Mouse (Mus musculus) CH12.LX (cell line): ENCODE measurements at regions not wholly inside any gene's neighbourhood (a gene's known extent, or its start where the extent isn't known, plus 50 kb on each side); places are given as distances from the start of the nearest gene placed in this dataset.

ENCODE experiments used
- DNase-seq: peaks from one replicate; pipeline ENCODE4 v3.0.0-alpha.2; 2013; ENCODE audit errors: extremely low read depth
- H3K27ac ChIP-seq: 2 replicates; pipeline ENCODE4 v1.5.1; 2012; ENCODE audit warnings: low read depth, mild to moderate bottlenecking, control low read depth, moderate library complexity; ENCODE audit not compliant: insufficient read depth
- H3K27me3 ChIP-seq: replicated peaks from 2 replicates; pipeline ENCODE3; 2012; ENCODE audit warnings: inconsistent platforms
- H3K36me3 ChIP-seq, 2 experiments: replicated peaks in 1 of 2; 2 replicates each; pipeline versions ENCODE3 to v1.6.1; 2012; ENCODE audit warnings: inconsistent platforms in 1 of 2, low read length in 1 of 2, mild to moderate bottlenecking in 1 of 2, mixed read lengths in 1 of 2, moderate library complexity in 1 of 2; ENCODE audit not compliant: control insufficient read depth in 1 of 2, insufficient read depth in 1 of 2
- H3K4me1 ChIP-seq, 2 experiments: 2 replicates each; pipeline ENCODE4 v1.6.1; 2012; ENCODE audit warnings: inconsistent platforms in 1 of 2, moderate library complexity in 1 of 2; ENCODE audit not compliant: insufficient read depth in 2 of 2, control insufficient read depth in 1 of 2
- H3K4me2 ChIP-seq: 2 replicates; pipeline ENCODE4 v1.6.1; 2012; ENCODE audit warnings: low read depth, mild to moderate bottlenecking, control low read depth; ENCODE audit not compliant: poor library complexity, insufficient read depth, severe bottlenecking
- H3K4me3 ChIP-seq, 3 experiments: fragments of 150-350 bp in 1 of 3; sonication (generic) in 1 of 3; replicated peaks in 1 of 3; 2 replicates each; pipeline versions ENCODE3 to v1.5.1; 2011 to 2012; ENCODE audit warnings: low read depth in 2 of 3, low read length in 2 of 3, mild to moderate bottlenecking in 2 of 3, moderate library complexity in 2 of 3, control low read depth in 1 of 3, improper control_type of control experiment in 1 of 3, inconsistent platforms in 1 of 3, mixed read lengths in 1 of 3; ENCODE audit not compliant: poor library complexity in 1 of 3
- H3K79me2 ChIP-seq: replicated peaks from 2 replicates; pipeline ENCODE4 v1.6.1; 2012; ENCODE audit warnings: mild to moderate bottlenecking, moderate library complexity; ENCODE audit not compliant: control insufficient read depth, poor library complexity, insufficient read depth, severe bottlenecking; ENCODE audit errors: extremely low read depth
- H3K9ac ChIP-seq: 2 replicates; pipeline ENCODE4 v1.6.1; 2012; ENCODE audit warnings: low read depth, mild to moderate bottlenecking, control low read depth, moderate library complexity; ENCODE audit not compliant: insufficient read depth
- H3K9me3 ChIP-seq: replicated peaks from 2 replicates; pipeline ENCODE3; 2012; ENCODE audit warnings: low read length, inconsistent platforms, mixed read lengths
- BHLHE40 ChIP-seq: IDR thresholded peaks from 2 replicates; pipeline ENCODE4 v1.6.1; 2011; ENCODE audit warnings: mild to moderate bottlenecking, low read depth, low read length, improper control_type of control experiment
- CTCF ChIP-seq, 2 experiments: IDR thresholded peaks in 1 of 2; conservative IDR thresholded peaks in 1 of 2; 2 replicates each; pipeline ENCODE4 v1.5.1; 2011 to 2012; ENCODE audit warnings: low read depth in 2 of 2, low read length in 2 of 2, improper control_type of control experiment in 1 of 2, inconsistent platforms in 1 of 2, mild to moderate bottlenecking in 1 of 2, moderate library complexity in 1 of 2
- E2F4 ChIP-seq: IDR thresholded peaks from 2 replicates; pipeline ENCODE4 v1.6.1; 2011; ENCODE audit warnings: low read depth, low read length, improper control_type of control experiment; ENCODE audit not compliant: insufficient replicate concordance
- ELF1 ChIP-seq: IDR thresholded peaks from 2 replicates; pipeline ENCODE4 v1.6.1; 2014; ENCODE audit warnings: low read depth, mild to moderate bottlenecking, inconsistent platforms, low read length, improper control_type of control experiment
- EP300 ChIP-seq: IDR thresholded peaks from 2 replicates; pipeline ENCODE4 v1.6.1; 2011; ENCODE audit warnings: low read length, improper control_type of control experiment
- GABPA ChIP-seq: IDR thresholded peaks from 2 replicates; pipeline ENCODE4 v1.6.1; 2012; ENCODE audit warnings: low read depth, low read length, improper control_type of control experiment, inconsistent platforms; ENCODE audit not compliant: insufficient replicate concordance
- IRF4 ChIP-seq: IDR thresholded peaks from 2 replicates; pipeline ENCODE4 v1.6.1; 2014; ENCODE audit warnings: low read depth, mild to moderate bottlenecking, inconsistent platforms, low read length, improper control_type of control experiment
- JUN ChIP-seq: IDR thresholded peaks from 2 replicates; pipeline ENCODE4 v1.6.1; 2011; ENCODE audit warnings: low read depth, mild to moderate bottlenecking, low read length, improper control_type of control experiment, moderate library complexity; ENCODE audit not compliant: insufficient read depth
- MAFK ChIP-seq: IDR thresholded peaks from 2 replicates; pipeline ENCODE4 v1.6.1; 2011; ENCODE audit warnings: low read length, improper control_type of control experiment; ENCODE audit not compliant: insufficient replicate concordance
- MAZ ChIP-seq: IDR thresholded peaks from 2 replicates; pipeline ENCODE4 v1.6.1; 2012; ENCODE audit warnings: low read depth, mild to moderate bottlenecking, inconsistent platforms, low read length, improper control_type of control experiment, moderate library complexity
- MXI1 ChIP-seq: IDR thresholded peaks from 2 replicates; pipeline ENCODE4 v1.6.1; 2011; ENCODE audit warnings: mild to moderate bottlenecking, low read depth, low read length, improper control_type of control experiment
- MYC ChIP-seq: IDR thresholded peaks from 2 replicates; pipeline ENCODE4 v1.6.1; 2011; ENCODE audit warnings: low read depth, mild to moderate bottlenecking, improper control_type of control experiment, low read length
- PAX5 ChIP-seq: IDR thresholded peaks from 2 replicates; pipeline ENCODE4 v1.6.1; 2012; ENCODE audit warnings: low read length, inconsistent platforms, mixed read lengths
- RAD21 ChIP-seq: IDR thresholded peaks from 2 replicates; pipeline ENCODE4 v1.6.1; 2011; ENCODE audit warnings: low read depth, mild to moderate bottlenecking, low read length, improper control_type of control experiment, moderate library complexity
- TBP ChIP-seq: conservative IDR thresholded peaks from 2 replicates; pipeline ENCODE4 v1.6.1; 2011; ENCODE audit warnings: low read depth, low read length, improper control_type of control experiment
- UBTF ChIP-seq: IDR thresholded peaks from 2 replicates; pipeline ENCODE4 v1.6.1; 2012; ENCODE audit warnings: low read depth, mild to moderate bottlenecking, inconsistent platforms, low read length, improper control_type of control experiment, moderate library complexity
- ZC3H11A ChIP-seq: IDR thresholded peaks from 2 replicates; pipeline ENCODE4 v1.6.1; 2012; ENCODE audit warnings: low read depth, mild to moderate bottlenecking, inconsistent platforms, low read length, improper control_type of control experiment
- ZKSCAN1 ChIP-seq: IDR thresholded peaks from 2 replicates; pipeline ENCODE4 v1.6.1; 2012; ENCODE audit warnings: low read depth, inconsistent platforms, low read length, improper control_type of control experiment, borderline replicate concordance
- ZMIZ1 ChIP-seq: IDR thresholded peaks from 2 replicates; pipeline ENCODE4 v1.6.1; 2012; ENCODE audit warnings: low read depth, mild to moderate bottlenecking, inconsistent platforms, low read length, improper control_type of control experiment
- dilution Hi-C: fragments of 300-500 bp; cut with MboI; formaldehyde crosslinking; loops from 2 replicates; pipeline ENCODE4 v1.14.3; 2020; ENCODE audit warnings: low sequenced_read_pairs; ENCODE audit not compliant: extremely low pct_unique_long_range_greater_than_20kb, extremely low pct_ligation_motif_present
- in situ Hi-C: fragments of 300-500 bp; cut with MboI; formaldehyde crosslinking; loops from 3 replicates; pipeline ENCODE4 v1.14.3; 2019; ENCODE audit warnings: low sequenced_read_pairs, low pct_ligation_motif_present, low pct_unique_long_range_greater_than_20kb, mixed read lengths

- in situ Hi-C loops (no loop called here), dilution Hi-C loops (no loop called here)
- Histone ChIP-seq H3K4me2 (no peak overlapping the region; the same call in 1 of the 2 replicates), H3K36me3 (no peaks in the 10 kb centered on the region), H3K4me1 (peaks cover 0 to 3% of the 10 kb centered on the region in 2 experiments; a peak in 2 of 4 replicates), H3K27ac (no peak overlapping the region), H3K27me3 (no peaks in the 10 kb centered on the region), H3K79me2 (no peaks in the 10 kb centered on the region), H3K9ac (no peak overlapping the region), H3K4me3 (no peak overlapping the region), H3K9me3 (peaks cover 6% of the 10 kb centered on the region)
- TF ChIP-seq EP300 (no peak), MAFK (peak; percentile 82; the same call in 1 of the 2 replicates)
- no peak for DNase-seq
Measured at GRCm38 (mm10) chr12:52413046-52413473, 90.7 kb upstream of the Arhgap5 start.

DNA sequence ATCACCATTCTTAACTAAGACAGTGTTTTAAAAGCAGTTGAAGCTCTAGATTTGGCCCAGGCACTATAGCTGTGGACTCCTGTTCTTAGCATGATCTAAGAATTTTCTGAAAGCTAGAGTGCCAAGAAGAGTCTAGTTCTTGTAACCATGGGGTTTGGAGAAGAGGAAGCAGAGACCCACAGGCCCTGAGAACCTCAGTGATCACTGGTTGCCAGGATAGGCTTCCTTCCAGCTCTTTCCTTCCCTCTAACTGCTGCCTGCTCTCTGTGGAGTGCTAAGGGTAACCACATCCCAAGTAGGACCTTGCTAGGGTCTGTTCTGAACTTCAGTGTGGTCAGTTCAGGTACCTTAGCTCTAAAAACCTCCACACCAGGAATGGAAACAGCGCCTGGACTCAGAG is 81.0 kb upstream of the Arhgap5 start:
- TF ChIP-seq ZC3H11A, result no peak
- TF ChIP-seq MAZ, result no peak
- no peak for TF ChIP-seq JUN
- no peak for TF ChIP-seq ELF1
- TF ChIP-seq ZMIZ1, result no peak
- TF ChIP-seq E2F4, result no peak
- no peak for TF ChIP-seq IRF4
- no peak for TF ChIP-seq BHLHE40
- no peak for TF ChIP-seq MYC
- TF ChIP-seq MAFK, result no peak
- no peak for TF ChIP-seq CTCF (conservative IDR thresholded peaks at IDR 0.05 in 1 of 2, IDR thresholded peaks at IDR 0.05 in 1 of 2; ENCODE audit: low read depth in 2 of 2, low read length in 2 of 2)
- TF ChIP-seq PAX5, result no peak
- no peak for TF ChIP-seq MXI1
- TF ChIP-seq EP300, result no peak
- TF ChIP-seq UBTF, result no peak
- TF ChIP-seq ZKSCAN1, result no peak
- no peak for TF ChIP-seq TBP
- no peak for TF ChIP-seq RAD21
- no peak for TF ChIP-seq GABPA
- Histone ChIP-seq H3K79me2 (no peaks in the 10 kb centered on the region), H3K27me3 (no peaks in the 10 kb centered on the region), H3K27ac (no peak overlapping the region), H3K36me3 (no peaks in the 10 kb centered on the region), H3K9me3 (no peaks in the 10 kb centered on the region), H3K9ac (no peak overlapping the region), H3K4me3 (no peak overlapping the region), H3K4me2 (no peak overlapping the region), H3K4me1 (peaks cover 0 to 8% of the 10 kb centered on the region in 2 experiments; a peak in 2 of 4 replicates)
- in situ Hi-C loops (no loop called here), dilution Hi-C loops (no loop called here)
- DNase-seq, result no peak
